Mouse (Mus musculus) forebrain, embryonic 16.5 days (tissue): ENCODE results near the gene Gm10491. TPM values are rescaled to one million over a fixed set of nuclear protein-coding genes. Genes with fewer than 3 reads are reported as not detected.

ENCODE experiments used
- ATAC-seq: fragments of 200-750 bp; cut with Nextera tagmentation; 2 replicates; pipeline ENCODE4 v1.8.0; 2017; ENCODE audit warnings: mild to moderate bottlenecking, moderate library complexity
- H3K27ac ChIP-seq: fragments of 300-500 bp; sonication (generic); 2 replicates; pipeline ENCODE4 v1.5.1; 2014; ENCODE audit warnings: low read length, control low read depth
- H3K27me3 ChIP-seq: fragments of 300-500 bp; sonication (generic); replicated peaks from 2 replicates; pipeline ENCODE4 v1.6.1; 2014; ENCODE audit warnings: low read length; ENCODE audit not compliant: control insufficient read depth, insufficient read depth
- H3K36me3 ChIP-seq: fragments of 300-500 bp; sonication (generic); 2 replicates; pipeline ENCODE4 v1.6.1; 2014; ENCODE audit not compliant: control insufficient read depth, insufficient read depth
- H3K4me1 ChIP-seq: fragments of 300-500 bp; sonication (generic); replicated peaks from 2 replicates; pipeline ENCODE4 v1.6.1; 2014; ENCODE audit warnings: low read length; ENCODE audit not compliant: control insufficient read depth, insufficient read depth
- H3K4me2 ChIP-seq: fragments of 300-500 bp; sonication (generic); 2 replicates; pipeline ENCODE4 v1.6.1; 2014; ENCODE audit warnings: mild to moderate bottlenecking, low read length, control low read depth
- H3K4me3 ChIP-seq: fragments of 300-500 bp; sonication (generic); replicated peaks from 2 replicates; pipeline ENCODE4 v1.5.1; 2014; ENCODE audit warnings: mild to moderate bottlenecking, low read length, control low read depth
- H3K9ac ChIP-seq: fragments of 300-500 bp; sonication (generic); replicated peaks from 2 replicates; pipeline ENCODE4 v1.6.1; 2014; ENCODE audit warnings: low read depth, low read length, control low read depth
- H3K9me3 ChIP-seq: fragments of 300-500 bp; sonication (generic); 2 replicates; pipeline ENCODE4 v1.6.1; 2016; ENCODE audit warnings: low read length; ENCODE audit not compliant: control insufficient read depth
- WGBS: fragments of 180-500 bp; shearing (Covaris S2); extraction: QIAGEN DNeasy Blood & Tissue Kit; methylation state at CpG from one replicate; pipeline ENCODE4 v1.1.7; 2014; 5-methylcytosine and 5-hydroxymethylcytosine counted together
- polyA plus RNA-seq: library from polyadenylated mRNA; unstranded; fragments of >200 nt; fragmentation: Nextera tagmentation; extraction: Ambion mirVana; gene quantifications from 2 replicates; pipeline ENCODE4 v1.2.1, GENCODE M21; 2015

The Gm10491 gene
- polyA plus RNA-seq, 1 experiment from 2014 or later, result not detected

DNA sequence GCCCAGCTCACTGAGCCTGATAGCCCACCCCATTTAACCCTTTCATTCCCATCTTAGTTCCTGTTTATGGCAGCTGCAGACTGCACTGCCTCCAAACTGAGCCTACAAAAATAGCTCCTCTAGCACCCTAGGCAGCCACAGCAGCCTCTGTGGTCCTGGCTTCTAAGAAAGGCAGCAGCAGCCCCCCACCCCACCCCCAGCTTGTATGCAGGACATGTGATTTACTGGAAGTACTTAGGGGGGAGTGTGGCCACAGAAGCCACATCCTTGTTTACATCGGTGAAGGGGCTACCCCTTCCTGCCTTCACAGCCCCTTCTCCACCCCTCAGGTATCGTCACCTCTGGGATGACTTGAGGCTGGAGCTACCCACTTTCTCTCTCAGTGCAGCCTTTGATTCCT lies 42.3 kb downstream of the Gm10491 start:
- H3K36me3 ChIP-seq, result no peaks in the 10 kb centered on the region
- no peak for ATAC-seq
- no peaks in the 10 kb centered on the region for H3K9me3 ChIP-seq
- H3K27ac ChIP-seq, result no peak overlapping the region
- 97% methylated on average over 2 of the region's 2 CpGs for WGBS
- H3K4me1 ChIP-seq, result no peaks in the 10 kb centered on the region
- no peaks in the 10 kb centered on the region for H3K27me3 ChIP-seq
- H3K4me3 ChIP-seq, result no peak overlapping the region
- H3K4me2 ChIP-seq, result no peak overlapping the region
- H3K9ac ChIP-seq, result no peak overlapping the region

DNA sequence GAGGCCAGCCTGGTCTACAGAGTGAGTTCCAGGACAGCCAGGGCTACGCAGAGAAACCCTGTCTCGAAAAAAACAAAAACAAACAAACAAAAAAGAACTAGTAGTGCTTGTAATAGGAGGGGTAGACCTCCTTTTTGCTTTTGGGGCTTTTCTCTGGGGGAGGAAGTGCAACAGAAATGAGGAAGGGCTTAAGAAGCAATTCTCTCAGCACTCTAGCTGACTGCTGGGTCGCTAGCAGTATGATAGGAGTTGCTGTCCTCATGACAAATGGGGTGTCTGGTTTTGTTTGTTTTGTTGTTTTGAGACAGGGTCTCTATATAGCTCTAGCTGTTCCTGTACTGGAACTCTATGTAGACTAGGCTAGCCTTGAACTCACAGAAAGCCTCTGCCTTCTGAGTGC lies 43.1 kb downstream of the Gm10491 start:
- Histone ChIP-seq H3K4me3 (no peak overlapping the region), H3K27ac (no peak overlapping the region), H3K36me3 (no peaks in the 10 kb centered on the region), H3K4me1 (no peaks in the 10 kb centered on the region), H3K9ac (no peak overlapping the region), H3K9me3 (no peaks in the 10 kb centered on the region), H3K27me3 (no peaks in the 10 kb centered on the region), H3K4me2 (no peak overlapping the region)
- no peak for ATAC-seq
- WGBS, result 86% methylated on average over 3 of the region's 3 CpGs

DNA sequence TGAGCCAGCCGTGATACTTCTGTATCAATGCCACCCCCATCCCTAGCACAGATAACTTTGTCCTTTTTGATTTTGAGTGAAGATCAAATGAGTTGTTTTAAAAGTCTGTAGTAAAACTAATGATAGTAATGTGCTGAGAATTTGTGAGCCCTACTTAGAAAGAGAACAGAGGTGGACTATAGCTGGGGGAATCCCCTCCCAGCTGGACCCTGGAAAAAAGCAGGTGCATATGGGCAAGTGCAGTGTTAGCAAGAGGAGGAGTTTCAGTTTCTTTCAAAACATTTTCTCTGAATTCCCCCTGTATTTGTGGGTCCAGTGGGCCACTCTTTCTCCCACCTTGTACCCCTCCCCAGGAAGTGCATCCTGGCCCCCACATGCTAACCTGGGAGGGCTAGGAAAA lies 44.5 kb downstream of the Gm10491 start:
- H3K4me2 ChIP-seq, result no peak overlapping the region
- WGBS, result 93% methylated on average over 1 of the region's 1 CpGs

DNA sequence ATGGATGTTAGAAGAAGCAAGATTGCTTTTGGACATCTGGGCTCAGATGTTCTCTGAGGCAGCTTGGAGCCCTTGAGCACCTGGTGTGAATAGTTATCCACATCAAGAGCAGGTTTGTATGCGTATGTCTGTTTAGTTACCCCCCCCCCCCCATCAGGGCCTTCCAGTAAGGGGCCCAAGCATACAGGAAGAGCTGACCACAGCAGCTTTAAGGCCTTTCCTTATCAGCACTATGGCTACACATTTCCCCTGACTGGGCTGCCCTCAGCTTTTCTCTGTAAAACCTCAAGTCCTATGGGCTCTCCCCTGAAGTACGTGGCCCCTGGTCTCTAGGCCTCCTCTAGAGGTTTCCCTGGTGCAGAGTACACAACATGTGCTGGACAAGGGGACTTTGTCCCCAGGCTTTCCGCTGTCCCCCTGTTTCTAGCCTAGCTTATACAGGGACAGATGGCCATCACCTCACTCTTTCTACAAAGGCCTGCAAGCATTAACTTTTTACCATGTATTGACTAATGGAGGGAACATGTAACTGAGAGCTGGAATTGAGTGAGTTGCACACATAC lies 48.4 kb downstream of the Gm10491 start:
- Histone ChIP-seq H3K4me2 (no peak overlapping the region), H3K4me1 (no peaks in the 10 kb centered on the region), H3K27me3 (no peaks in the 10 kb centered on the region), H3K9ac (no peak overlapping the region), H3K9me3 (no peaks in the 10 kb centered on the region), H3K36me3 (no peaks in the 10 kb centered on the region), H3K4me3 (no peak overlapping the region), H3K27ac (no peak overlapping the region)
- ATAC-seq, result no peak
- WGBS, result 86% methylated on average over 3 of the region's 3 CpGs

More for the DNA sequence above, 44.5 kb downstream of the Gm10491 start:
- Histone ChIP-seq H3K9ac (no peak overlapping the region), H3K4me3 (no peak overlapping the region), H3K4me1 (no peaks in the 10 kb centered on the region), H3K27me3 (no peaks in the 10 kb centered on the region), H3K9me3 (no peaks in the 10 kb centered on the region), H3K36me3 (no peaks in the 10 kb centered on the region), H3K27ac (no peak overlapping the region)
- no peak for ATAC-seq

Other genes with a start within 250 kb of the Gm10491 start
- gene Plp2, start 236.4 kb downstream of the Gm10491 start, polyA plus RNA-seq, result 35.1 and 41.7 TPM in 2 replicates
- 0.19 and 0.61 TPM in 2 replicates for gene Magix, start 226.6 kb downstream of the Gm10491 start, polyA plus RNA-seq
- gene Gpkow, start 210.7 kb downstream of the Gm10491 start, polyA plus RNA-seq, result 53.2 and 53.5 TPM in 2 replicates
- 36.7 and 40.5 TPM in 2 replicates for gene Wdr45, start 193.5 kb downstream of the Gm10491 start, polyA plus RNA-seq
- 0.71 TPM in 1 of 2 replicates, not detected in the other for gene Gm45208, start 185.6 kb downstream of the Gm10491 start, polyA plus RNA-seq
- gene Praf2, start 179.4 kb downstream of the Gm10491 start, polyA plus RNA-seq, result 112 and 119 TPM in 2 replicates
- gene Ccdc120, start 156.9 kb downstream of the Gm10491 start, polyA plus RNA-seq, result 50.0 and 64.2 TPM in 2 replicates
- 20.4 and 21.9 TPM in 2 replicates for gene Tfe3, start 145.3 kb downstream of the Gm10491 start, polyA plus RNA-seq
- 72.6 and 81.9 TPM in 2 replicates for gene Gripap1, start 118.1 kb downstream of the Gm10491 start, polyA plus RNA-seq
- gene Kcnd1, start 85.5 kb downstream of the Gm10491 start, polyA plus RNA-seq, result 2.8 and 4.0 TPM in 2 replicates
- 49.9 and 54.1 TPM in 2 replicates for gene Otud5, start 66.5 kb downstream of the Gm10491 start, polyA plus RNA-seq
- gene Pim2, start 29.6 kb downstream of the Gm10491 start, polyA plus RNA-seq, result 16.9 and 22.4 TPM in 2 replicates
- gene Slc35a2, start 23.8 kb downstream of the Gm10491 start, polyA plus RNA-seq, result 39.4 and 46.0 TPM in 2 replicates
- 218 and 223 TPM in 2 replicates for gene Pqbp1, start 8.6 kb downstream of the Gm10491 start, polyA plus RNA-seq
- 134 and 155 TPM in 2 replicates for gene Timm17b, start 8.5 kb downstream of the Gm10491 start, polyA plus RNA-seq
- not detected in 2 replicates for gene Gm10490, start 1.7 kb upstream of the Gm10491 start, polyA plus RNA-seq
- 101 and 151 TPM in 2 replicates for gene Pcsk1n, start 12.0 kb upstream of the Gm10491 start, polyA plus RNA-seq
- not detected in 2 replicates for gene Eras, start 20.8 kb upstream of the Gm10491 start, polyA plus RNA-seq
- gene Hdac6, start 40.1 kb upstream of the Gm10491 start, polyA plus RNA-seq, result 53.2 and 59.8 TPM in 2 replicates
- not detected in 2 replicates for gene Gata1, start 70.2 kb upstream of the Gm10491 start, polyA plus RNA-seq
- gene Glod5, start 110.7 kb upstream of the Gm10491 start, polyA plus RNA-seq, result 0.33 and 0.39 TPM in 2 replicates
- gene Suv39h1, start 166.9 kb upstream of the Gm10491 start, polyA plus RNA-seq, result 48.1 and 48.6 TPM in 2 replicates
- not detected in 2 replicates for gene Was, start 182.7 kb upstream of the Gm10491 start, polyA plus RNA-seq
- 58.0 and 68.5 TPM in 2 replicates for gene Wdr13, start 225.1 kb upstream of the Gm10491 start, polyA plus RNA-seq
- 357 and 393 TPM in 2 replicates for gene Rbm3, start 238.0 kb upstream of the Gm10491 start, polyA plus RNA-seq